Mouse (Mus musculus): ENCODE data around the gene Gtpbp4.
"Not testable (repeated sequence)": the region's sequence is repeated elsewhere in the genome, so short reads cannot be mapped to it uniquely, and the experiment has no call there.

Gene Gtpbp4

GRCm38 (mm10) chr13:8972369-8972768 is 23.5 kb downstream of the Gtpbp4 start:
- DNase-seq (ENCODE audit: low spot score) = no peak

- DNase-seq (ENCODE audit: low spot score) = no peak
Observed at GRCm38 (mm10) chr13:8967742-8968141, 28.1 kb downstream of the Gtpbp4 start.

GRCm38 (mm10) chr13:8965224-8965623 is 30.7 kb downstream of the Gtpbp4 start:
- DNase-seq (ENCODE audit: low spot score) = no peak

GRCm38 (mm10) chr13:8962266-8962665 is 33.6 kb downstream of the Gtpbp4 start:
- DNase-seq (ENCODE audit: low spot score) = not testable (repeated sequence)

GRCm38 (mm10) chr13:8961128-8961888 is 34.6 kb downstream of the Gtpbp4 start:
- not testable (repeated sequence) for DNase-seq (ENCODE audit: low spot score)

GRCm38 (mm10) chr13:8959554-8959953 is 36.3 kb downstream of the Gtpbp4 start:
- DNase-seq (ENCODE audit: low spot score) = not testable (repeated sequence)

- not testable (repeated sequence) for DNase-seq (ENCODE audit: low spot score)
Observed at GRCm38 (mm10) chr13:8959058-8959457, 36.8 kb downstream of the Gtpbp4 start.

- DNase-seq (ENCODE audit: low spot score) = not testable (repeated sequence)
Observed at GRCm38 (mm10) chr13:8956873-8957272, 39.0 kb downstream of the Gtpbp4 start.

- not testable (repeated sequence) for DNase-seq (ENCODE audit: low spot score)
Observed at GRCm38 (mm10) chr13:8955127-8955526, 40.8 kb downstream of the Gtpbp4 start.

- not testable (repeated sequence) for DNase-seq (ENCODE audit: low spot score)
Observed at GRCm38 (mm10) chr13:8952563-8952962, 43.3 kb downstream of the Gtpbp4 start, which contains the start of gene Idi2. Gene Idi2 (plus strand): TSS chr13:8952863.

- not testable (repeated sequence) for DNase-seq (ENCODE audit: low spot score)
Observed at GRCm38 (mm10) chr13:8948131-8948530, 47.8 kb downstream of the Gtpbp4 start, which contains the start of gene Gm9745. Gene Gm9745 (minus strand): TSS chr13:8948231.

GRCm38 (mm10) chr13:8943828-8944227 is 52.1 kb downstream of the Gtpbp4 start:
- not testable (repeated sequence) for DNase-seq (ENCODE audit: low spot score)

GRCm38 (mm10) chr13:8941701-8942100 is 54.2 kb downstream of the Gtpbp4 start:
- not testable (repeated sequence) for DNase-seq (ENCODE audit: low spot score)

GRCm38 (mm10) chr13:8941110-8941509 is 54.8 kb downstream of the Gtpbp4 start:
- not testable (repeated sequence) for DNase-seq (ENCODE audit: low spot score)

GRCm38 (mm10) chr13:8937611-8938140 is 58.2 kb downstream of the Gtpbp4 start:
- not testable (repeated sequence) for DNase-seq (ENCODE audit: low spot score)

- DNase-seq (ENCODE audit: low spot score) = no peak
Observed at GRCm38 (mm10) chr13:8933499-8933898, 62.4 kb downstream of the Gtpbp4 start.
